Mouse (Mus musculus) midbrain, embryonic 16.5 days (tissue): ENCODE measurements around the gene Farsb. TPM values are rescaled to one million over a fixed set of nuclear protein-coding genes. Genes with fewer than 3 reads are reported as not detected.

ENCODE experiments used
- ATAC-seq: fragments of 200-750 bp; cut with Nextera tagmentation; 2 replicates; pipeline ENCODE4 v1.8.0; 2017; ENCODE audit warnings: moderate TSS enrichment
- H3K27ac ChIP-seq: fragments of 300-500 bp; sonication (generic); 2 replicates; pipeline ENCODE4 v1.5.1; 2014; ENCODE audit warnings: mild to moderate bottlenecking, low read length, mixed read lengths
- H3K27me3 ChIP-seq: fragments of 300-500 bp; sonication (generic); 2 replicates; pipeline ENCODE4 v1.6.1; 2014; ENCODE audit warnings: low read depth, low read length, mixed read lengths; ENCODE audit not compliant: control insufficient read depth, insufficient read depth
- H3K36me3 ChIP-seq: fragments of 300-500 bp; sonication (generic); 2 replicates; pipeline ENCODE4 v1.6.1; 2014; ENCODE audit warnings: mild to moderate bottlenecking, low read length, moderate library complexity, mixed read lengths; ENCODE audit not compliant: control insufficient read depth, insufficient read depth
- H3K4me1 ChIP-seq: fragments of 300-500 bp; sonication (generic); 2 replicates; pipeline ENCODE4 v1.6.1; 2014; ENCODE audit warnings: mild to moderate bottlenecking, low read length, mixed read lengths; ENCODE audit not compliant: control insufficient read depth, insufficient read depth
- H3K4me2 ChIP-seq: fragments of 300-500 bp; sonication (generic); 2 replicates; pipeline ENCODE4 v1.6.1; 2014; ENCODE audit warnings: mild to moderate bottlenecking, low read length, mixed read lengths
- H3K4me3 ChIP-seq: fragments of 300-500 bp; sonication (generic); 2 replicates; pipeline ENCODE4 v1.5.1; 2014; ENCODE audit warnings: low read depth, mild to moderate bottlenecking, low read length, moderate library complexity, mixed read lengths
- H3K9ac ChIP-seq: fragments of 300-500 bp; sonication (generic); 2 replicates; pipeline ENCODE4 v1.6.1; 2014; ENCODE audit warnings: low read depth, low read length, mixed read lengths
- H3K9me3 ChIP-seq: fragments of 300-500 bp; sonication (generic); replicated peaks from 2 replicates; pipeline ENCODE4 v1.6.1; 2014; ENCODE audit warnings: mild to moderate bottlenecking, low read length, mixed read lengths; ENCODE audit not compliant: control insufficient read depth, poor library complexity, severe bottlenecking
- WGBS: fragments of 180-500 bp; shearing (Covaris S2); extraction: QIAGEN DNeasy Blood & Tissue Kit; methylation state at CpG from one replicate; pipeline ENCODE4 v1.1.7; 2014; 5-methylcytosine and 5-hydroxymethylcytosine counted together
- polyA plus RNA-seq: library from polyadenylated mRNA; unstranded; fragments of >200 nt; fragmentation: Nextera tagmentation; extraction: Ambion mirVana; gene quantifications from 2 replicates; pipeline ENCODE4 v1.2.1, GENCODE M21; 2015

The Farsb gene
- polyA plus RNA-seq, 1 experiment from 2014 or later: 163 TPM

DNA sequence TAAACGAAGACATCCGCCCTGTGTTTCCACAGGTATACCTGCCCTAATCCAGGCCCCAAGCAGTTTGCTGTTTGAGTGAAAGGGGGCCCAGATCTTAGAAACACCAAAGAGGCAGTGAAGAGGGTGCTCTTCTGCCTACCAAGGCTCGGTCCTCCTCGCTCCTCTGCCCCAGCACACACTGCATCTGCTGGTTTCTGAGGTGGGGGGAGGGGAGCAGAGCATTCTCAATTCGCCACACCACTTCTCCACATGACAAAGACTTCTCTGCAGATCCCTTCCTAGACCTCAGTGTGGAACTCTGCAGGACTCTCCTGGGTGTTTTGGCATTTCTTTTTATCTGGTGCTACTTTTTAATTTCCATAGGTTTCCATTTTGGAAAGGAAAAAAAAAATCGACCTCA lies 93.0 kb downstream of the Farsb start:
- no peak overlapping the region for H3K9ac ChIP-seq
- no peaks in the 10 kb centered on the region for H3K9me3 ChIP-seq
- 0 out of 2 replicates have a peak, but pooled peaks cover 3% of the 10 kb centered on the region for H3K4me1 ChIP-seq
- ATAC-seq: no peak
- H3K36me3 ChIP-seq: no peaks in the 10 kb centered on the region
- H3K4me2 ChIP-seq: no peak overlapping the region
- H3K27ac ChIP-seq: no peak overlapping the region
- H3K4me3 ChIP-seq: no peak overlapping the region
- H3K27me3 ChIP-seq: no peaks in the 10 kb centered on the region
- WGBS: 38% methylated on average over 6 of the region's 6 CpGs

DNA sequence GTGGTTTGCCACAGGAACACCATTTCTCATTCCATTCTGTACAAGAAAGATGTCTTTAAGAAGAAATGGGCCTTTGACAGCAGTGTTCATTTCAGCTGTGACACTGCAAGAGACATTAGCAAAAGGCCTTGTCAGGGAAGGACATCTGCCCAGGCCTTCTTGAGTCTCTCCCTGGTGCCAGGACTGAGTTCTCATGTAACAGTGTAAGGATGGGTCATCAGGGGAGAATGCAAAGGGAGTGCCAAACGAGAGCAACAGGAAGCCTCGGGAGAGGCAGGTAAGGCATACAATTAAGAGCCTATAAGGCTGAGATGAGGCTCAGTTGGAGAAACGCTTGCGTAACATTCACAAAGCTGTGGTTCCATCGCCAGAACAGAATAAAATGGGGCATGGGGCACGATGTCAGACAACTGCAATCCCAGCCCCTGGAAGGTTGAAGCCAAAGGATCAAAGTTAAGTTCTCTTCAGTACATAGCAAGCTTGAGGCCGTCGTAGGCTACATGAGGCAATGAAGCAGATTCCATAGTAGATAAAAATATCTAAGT lies 93.4 kb downstream of the Farsb start:
- ATAC-seq: no peak
- no peak overlapping the region for H3K4me2 ChIP-seq
- H3K36me3 ChIP-seq: no peaks in the 10 kb centered on the region
- H3K9me3 ChIP-seq: no peaks in the 10 kb centered on the region
- H3K4me1 ChIP-seq: 0 out of 2 replicates have a peak, but pooled peaks cover 3% of the 10 kb centered on the region
- no peak overlapping the region for H3K9ac ChIP-seq
- H3K27me3 ChIP-seq: no peaks in the 10 kb centered on the region
- H3K4me3 ChIP-seq: no peak overlapping the region
- WGBS: 68% methylated on average over 8 of the region's 8 CpGs
- H3K27ac ChIP-seq: no peak overlapping the region

DNA sequence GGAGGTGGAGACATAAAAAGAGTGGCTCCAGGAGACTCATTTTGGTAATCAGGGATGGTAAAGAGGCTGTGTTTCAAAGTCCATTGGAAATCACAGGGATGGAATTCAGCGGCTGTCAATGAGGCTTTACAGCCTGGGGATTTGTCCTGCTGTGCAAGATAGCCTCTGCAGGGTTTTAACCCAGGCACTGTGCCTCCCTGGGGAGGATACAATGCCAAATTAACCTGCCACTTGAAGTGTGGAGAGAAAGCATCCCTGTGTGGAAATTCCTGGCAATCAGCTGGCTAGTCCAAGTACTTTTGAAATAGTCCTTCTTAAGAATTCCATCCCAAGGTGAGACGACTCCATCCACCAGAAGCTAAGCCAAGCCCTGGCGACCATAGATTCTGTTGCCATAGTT lies 99.8 kb downstream of the Farsb start:
- 2% methylated on average over 3 of the region's 3 CpGs for WGBS
- Histone ChIP-seq H3K27ac (no peak overlapping the region), H3K4me2 (no peak overlapping the region), H3K36me3 (no peaks in the 10 kb centered on the region), H3K4me3 (no peak overlapping the region), H3K27me3 (no peaks in the 10 kb centered on the region), H3K4me1 (no peaks in the 10 kb centered on the region), H3K9ac (no peak overlapping the region), H3K9me3 (no peaks in the 10 kb centered on the region)
- ATAC-seq: no peak

DNA sequence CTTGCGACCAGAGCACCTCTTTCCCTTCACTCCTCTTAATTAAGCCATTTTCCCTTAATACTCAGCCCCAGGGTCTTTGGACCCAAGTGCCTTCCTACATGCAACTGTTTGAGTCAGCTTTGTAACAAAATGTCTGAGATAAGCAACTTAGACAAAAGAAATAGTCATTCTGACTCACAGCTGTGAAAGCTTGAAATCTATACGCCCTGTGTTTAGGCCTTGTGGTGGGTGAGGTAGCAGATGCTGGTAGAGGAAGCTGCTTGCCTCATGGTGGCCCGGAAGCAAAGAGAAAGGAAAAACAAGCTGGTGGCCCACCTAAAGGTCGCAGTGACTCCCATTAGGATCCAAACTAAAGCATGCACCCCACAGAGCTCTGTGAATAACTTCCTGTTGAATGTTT lies 100.8 kb downstream of the Farsb start:
- H3K4me3 ChIP-seq: no peak overlapping the region
- no peaks in the 10 kb centered on the region for H3K36me3 ChIP-seq
- no peak overlapping the region for H3K4me2 ChIP-seq
- no peaks in the 10 kb centered on the region for H3K4me1 ChIP-seq
- H3K27ac ChIP-seq: no peak overlapping the region
- H3K9ac ChIP-seq: no peak overlapping the region
- ATAC-seq: no peak
- no peaks in the 10 kb centered on the region for H3K9me3 ChIP-seq
- 54% methylated on average over 4 of the region's 4 CpGs for WGBS
- H3K27me3 ChIP-seq: no peaks in the 10 kb centered on the region

DNA sequence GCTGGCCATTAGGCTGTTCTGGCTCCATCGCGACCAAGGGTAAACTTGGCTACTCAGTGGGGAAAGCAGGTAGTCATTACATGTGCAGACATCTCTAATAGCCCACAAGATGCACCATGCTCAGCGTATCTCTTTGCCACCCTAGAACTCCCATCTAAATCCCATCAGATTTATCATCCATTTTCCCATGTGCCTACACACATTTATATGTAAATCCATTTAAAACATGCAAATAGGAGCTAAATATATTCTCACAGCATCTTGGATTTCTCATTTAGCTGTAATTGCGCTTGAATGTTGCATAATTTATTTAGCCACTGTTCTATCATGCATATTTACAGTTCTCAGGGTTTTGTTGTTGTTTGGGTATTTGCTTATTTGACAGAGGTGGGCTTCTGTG lies 107.7 kb downstream of the Farsb start:
- 76% methylated on average over 4 of the region's 4 CpGs for WGBS
- Histone ChIP-seq H3K4me2 (no peak overlapping the region), H3K36me3 (no peaks in the 10 kb centered on the region), H3K9ac (no peak overlapping the region), H3K27me3 (no peaks in the 10 kb centered on the region), H3K4me3 (no peak overlapping the region), H3K27ac (no peak overlapping the region), H3K9me3 (no peaks in the 10 kb centered on the region), H3K4me1 (no peaks in the 10 kb centered on the region)
- no peak for ATAC-seq

DNA sequence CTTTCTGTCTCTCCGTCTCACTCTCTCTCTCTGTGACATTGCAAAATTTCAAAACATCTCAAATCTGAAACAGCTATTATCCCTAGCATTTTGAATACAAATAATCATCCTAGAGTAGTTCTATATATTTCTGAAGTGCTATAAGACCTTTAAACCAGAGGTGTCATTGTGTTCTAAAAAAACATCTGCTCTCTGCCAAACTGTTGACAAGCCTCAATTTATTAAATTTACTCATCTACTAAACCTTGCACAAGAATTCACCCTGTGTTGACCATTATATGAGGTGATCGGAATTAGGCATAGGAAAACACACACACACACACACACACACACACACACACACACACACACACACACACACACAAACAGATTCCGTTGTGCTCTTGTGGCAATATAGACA lies 113.6 kb downstream of the Farsb start:
- no peaks in the 10 kb centered on the region for H3K27me3 ChIP-seq
- no peak overlapping the region for H3K27ac ChIP-seq
- H3K4me1 ChIP-seq: no peaks in the 10 kb centered on the region
- H3K36me3 ChIP-seq: no peaks in the 10 kb centered on the region
- H3K4me2 ChIP-seq: no peak overlapping the region
- no peak for ATAC-seq
- H3K9me3 ChIP-seq: 0 out of 2 replicates have a peak, but pooled peaks cover 5% of the 10 kb centered on the region
- no peak overlapping the region for H3K4me3 ChIP-seq
- no peak overlapping the region for H3K9ac ChIP-seq
- 94% methylated on average over 3 of the region's 3 CpGs for WGBS

DNA sequence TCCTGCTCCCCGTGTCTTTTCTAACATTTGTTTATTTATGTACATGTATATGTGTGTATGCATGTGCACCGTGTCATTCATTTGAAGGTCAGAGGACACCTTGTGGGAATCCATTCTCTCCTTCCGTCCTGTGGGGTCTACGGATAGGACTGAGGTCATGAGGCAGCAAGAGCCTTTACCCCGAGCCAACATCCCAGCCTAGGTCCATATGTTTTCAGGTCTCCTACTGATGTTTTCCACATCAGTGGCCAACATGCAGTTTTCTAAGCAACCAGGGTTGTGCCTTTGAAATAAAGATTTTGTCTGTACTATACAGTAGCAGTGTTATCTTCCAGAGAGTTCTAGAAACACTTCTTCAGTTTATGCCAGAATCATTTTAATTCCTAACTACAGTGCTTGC lies 114.9 kb downstream of the Farsb start:
- Histone ChIP-seq H3K4me2 (no peak overlapping the region), H3K36me3 (no peaks in the 10 kb centered on the region), H3K27me3 (no peaks in the 10 kb centered on the region), H3K27ac (no peak overlapping the region), H3K4me3 (no peak overlapping the region), H3K9me3 (0 out of 2 replicates have a peak, but pooled peaks cover 5% of the 10 kb centered on the region), H3K9ac (no peak overlapping the region), H3K4me1 (no peaks in the 10 kb centered on the region)
- 92% methylated on average over 5 of the region's 5 CpGs for WGBS
- no peak for ATAC-seq

DNA sequence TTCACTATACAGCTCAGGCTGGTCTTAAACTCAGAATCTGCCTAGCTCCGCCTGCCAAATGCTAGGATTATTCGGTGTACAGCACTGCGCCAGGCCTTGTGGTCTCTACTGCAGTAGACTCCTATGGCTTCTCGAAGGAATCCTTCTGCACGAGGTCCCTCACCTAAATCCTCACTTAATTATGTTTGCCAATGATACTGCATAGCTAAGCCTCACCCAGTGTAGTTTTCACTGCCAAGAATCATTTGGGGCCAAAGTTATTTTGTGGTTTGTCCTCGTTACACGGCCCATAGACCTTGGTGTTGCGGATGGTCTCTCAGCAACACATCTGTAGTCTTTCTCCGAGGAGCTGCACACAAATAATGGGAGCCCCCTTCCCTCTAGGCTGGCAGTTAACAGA lies 116.4 kb downstream of the Farsb start:
- H3K27me3 ChIP-seq: no peaks in the 10 kb centered on the region
- 0 out of 2 replicates have a peak, but pooled peaks cover 5% of the 10 kb centered on the region for H3K9me3 ChIP-seq
- WGBS: 92% methylated on average over 9 of the region's 9 CpGs
- no peaks in the 10 kb centered on the region for H3K36me3 ChIP-seq
- H3K27ac ChIP-seq: no peak overlapping the region
- no peak overlapping the region for H3K4me2 ChIP-seq
- H3K4me1 ChIP-seq: no peaks in the 10 kb centered on the region
- ATAC-seq: no peak
- no peak overlapping the region for H3K9ac ChIP-seq
- no peak overlapping the region for H3K4me3 ChIP-seq

DNA sequence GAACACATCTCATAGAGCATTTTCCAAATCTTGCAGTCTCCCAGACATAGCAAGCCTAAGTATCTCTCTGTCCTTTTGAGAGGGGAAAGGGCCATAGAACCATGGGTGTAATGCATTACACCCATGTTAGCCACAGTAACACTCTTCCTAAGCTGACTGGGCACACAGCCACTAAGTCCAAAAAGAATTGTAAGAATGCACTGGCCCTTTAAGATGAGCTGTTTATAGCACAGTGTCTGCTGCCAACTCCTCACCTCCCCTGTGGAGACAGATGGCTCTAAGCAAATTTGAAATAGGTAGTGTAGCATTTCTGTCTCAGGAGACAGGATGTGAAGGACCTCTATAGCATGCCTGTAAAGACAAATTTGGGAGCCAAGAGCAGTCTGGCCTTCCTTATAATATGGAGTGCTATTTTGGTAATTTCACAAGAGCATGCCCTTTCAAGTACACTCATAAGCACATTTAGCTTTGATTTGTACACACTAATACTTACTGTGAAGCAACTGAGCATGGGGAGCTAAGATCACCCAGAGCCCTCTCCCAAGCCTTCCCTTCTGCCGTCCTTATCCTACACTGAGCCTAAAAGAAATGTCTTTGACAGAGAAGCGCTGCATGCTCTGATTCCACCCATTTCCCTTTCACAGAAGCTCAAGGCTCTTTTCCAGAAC lies 117.0 kb downstream of the Farsb start:
- Histone ChIP-seq H3K4me1 (no peaks in the 10 kb centered on the region), H3K4me3 (no peak overlapping the region), H3K9ac (no peak overlapping the region), H3K4me2 (no peak overlapping the region), H3K27ac (no peak overlapping the region), H3K27me3 (no peaks in the 10 kb centered on the region), H3K9me3 (0 out of 2 replicates have a peak, but pooled peaks cover 5% of the 10 kb centered on the region), H3K36me3 (no peaks in the 10 kb centered on the region)
- 83% methylated on average over 2 of the region's 2 CpGs for WGBS
- ATAC-seq: 0 out of 2 replicates have a peak, but pooled peaks have one; percentile 17
